Mouse (Mus musculus) testis, adult 2 months (tissue): ENCODE measurements at regions not wholly inside any gene's neighbourhood (a gene's known extent, or its start where the extent isn't known, plus 50 kb on each side); places are given as distances from the start of the nearest gene placed in this dataset.

Source experiments
- CTCF ChIP-seq: fragments of 200-500 bp; IDR thresholded peaks from 2 replicates; pipeline ENCODE4 v1.5.1; 2012; ENCODE audit warnings: low read depth, mild to moderate bottlenecking, inconsistent platforms, low read length, moderate library complexity; ENCODE audit not compliant: control insufficient read depth, insufficient read depth, insufficient replicate concordance
- POLR2A ChIP-seq: fragments of 200-500 bp; IDR thresholded peaks from 2 replicates; pipeline ENCODE4 v1.6.1; 2012; ENCODE audit warnings: low read depth, mild to moderate bottlenecking, inconsistent platforms, low read length, moderate library complexity; ENCODE audit not compliant: control insufficient read depth

DNA sequence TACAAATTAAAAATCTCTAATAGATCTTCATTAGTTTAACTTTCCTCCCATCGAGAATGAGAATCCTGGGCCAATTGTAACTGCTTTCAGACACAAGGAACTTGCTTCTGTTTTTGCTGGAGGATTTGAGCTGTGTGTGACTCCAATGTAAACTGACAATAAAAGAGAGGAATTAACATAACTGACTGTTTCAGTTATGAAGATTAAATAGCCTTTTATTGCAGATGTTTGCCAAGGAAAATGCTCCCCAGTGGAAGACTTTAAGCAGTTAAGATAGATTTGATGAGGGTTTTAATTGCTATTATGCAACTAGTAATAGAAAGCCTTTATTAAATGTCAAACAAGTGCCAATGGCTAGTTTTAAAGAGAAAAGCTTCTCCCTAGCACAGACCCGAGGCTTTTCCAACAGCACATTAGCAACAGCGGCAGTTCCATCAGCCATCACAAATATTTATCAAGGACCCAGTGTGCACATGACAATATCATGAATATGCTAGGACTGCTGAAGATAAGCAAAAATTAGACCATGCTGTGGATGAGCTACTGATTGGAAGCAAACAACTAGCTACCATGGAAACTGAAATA, 398.6 kb upstream of the Dmac1 start:
- TF ChIP-seq POLR2A, result no peak
- TF ChIP-seq CTCF, result no peak
